Mouse (Mus musculus): ENCODE results near the gene Rab25. TPM values are rescaled to one million over a fixed set of nuclear protein-coding genes. Genes with fewer than 3 reads are reported as not detected.
A peak's percentile ranks its signal among the peaks of the same experiment; 100 is the strongest.

Gene Rab25
- total and polyA plus RNA-seq, 3 experiments: 0.96 to 1.9 TPM; not detected in 1

GRCm38 (mm10) chr3:88546674-88547418, 1.3 kb downstream of the Rab25 start:
- no peaks in the 10 kb centered on the region for H3K9me3 ChIP-seq (replicated peaks; ENCODE audit: insufficient read depth, low read length)
- no peak overlapping the region for H3K27ac ChIP-seq (ENCODE audit: control insufficient read depth, low read depth, low read length)
- DNase-seq (ENCODE audit: low read depth, low spot score): peak; percentile 30
- H3K4me3 ChIP-seq (ENCODE audit: control insufficient read depth in 1 of 2, insufficient read depth in 1 of 2, low read depth in 2 of 2, low read length in 2 of 2): no peak overlapping the region
- no peak overlapping the region for H3K9ac ChIP-seq (ENCODE audit: control insufficient read depth, low read depth, low read length, poor library complexity, severe bottlenecking)
- H3K36me3 ChIP-seq (ENCODE audit: control insufficient read depth in 1 of 2, insufficient read depth in 2 of 2, low read length in 2 of 2): peaks cover 0 to 12% of the 10 kb centered on the region in 2 experiments; a peak in 2 of 4 replicates
- H3K27me3 ChIP-seq (ENCODE audit: control insufficient read depth in 1 of 2, insufficient read depth in 2 of 2, low read length in 2 of 2): no peaks in the 10 kb centered on the region
- H3K79me2 ChIP-seq (ENCODE audit: control insufficient read depth, insufficient read depth, low read length, poor library complexity): no peaks in the 10 kb centered on the region
- H3K4me1 ChIP-seq (ENCODE audit: control insufficient read depth in 1 of 2, insufficient read depth in 2 of 2, low read length in 2 of 2): peaks cover 17 to 24% of the 10 kb centered on the region in 2 experiments
- TF ChIP-seq POLR2AphosphoS5 (IDR thresholded peaks at IDR 0.05; ENCODE audit: borderline replicate concordance, low read depth, low read length): no peak
- TF ChIP-seq POLR2AphosphoS2 (IDR thresholded peaks at IDR 0.05; ENCODE audit: low read length): no peak
- no peak for TF ChIP-seq GATA1 (IDR thresholded peaks at IDR 0.05; ENCODE audit: low read depth, low read length)
- peak; percentile 85 for TF ChIP-seq ZKSCAN1 (IDR thresholded peaks at IDR 0.05; ENCODE audit: low read depth, low read length)
- TF ChIP-seq USF1 (IDR thresholded peaks at IDR 0.05; ENCODE audit: low read depth, low read length): no peak
- TF ChIP-seq EP300 (IDR thresholded peaks at IDR 0.05; ENCODE audit: low read depth in 1 of 2, low read length in 2 of 2): 0 out of 4 replicates have a peak, but pooled peaks of 1 of the 2 experiments have one; percentile 5
- TF ChIP-seq MXI1 (IDR thresholded peaks at IDR 0.05; ENCODE audit: low read depth, low read length): no peak; the same call in 1 of the 2 replicates
- no peak for TF ChIP-seq ELF1 (IDR thresholded peaks at IDR 0.05; ENCODE audit: low read depth, low read length)

DNA sequence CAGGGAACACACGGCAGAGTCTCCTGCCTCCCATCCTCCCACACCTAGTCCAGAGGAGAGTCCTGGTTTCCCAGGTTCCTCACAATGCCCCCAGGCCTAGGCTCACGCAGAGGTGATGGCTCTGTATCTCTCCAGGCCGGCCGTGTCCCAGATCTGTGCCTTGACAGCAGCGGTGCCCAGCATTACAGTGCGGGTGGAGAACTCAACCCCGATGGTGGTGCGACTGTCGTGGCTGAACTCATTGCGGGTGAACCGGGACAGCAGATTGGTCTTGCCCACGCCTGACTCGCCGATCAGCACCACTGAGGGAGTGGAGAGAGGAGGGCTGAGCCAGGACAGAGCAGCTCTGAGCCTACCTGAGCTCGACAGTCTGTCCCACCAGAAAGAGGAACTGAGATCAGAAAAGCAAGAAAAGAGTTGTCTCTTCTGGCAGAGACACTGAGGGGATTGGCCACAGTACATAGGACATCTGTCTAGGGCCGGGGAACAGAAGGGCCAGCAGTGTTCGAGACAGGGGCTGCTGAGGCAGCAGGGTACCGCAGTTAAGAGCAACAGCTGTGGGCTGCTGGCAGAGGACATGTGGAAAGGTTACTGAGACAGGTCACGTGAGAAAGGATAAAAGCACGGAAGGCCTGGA, 3.0 kb downstream of the Rab25 start:
- peak; percentile 75 for DNase-seq (ENCODE audit: low read depth, low spot score)
- Histone ChIP-seq H3K27me3 (ENCODE audit: control insufficient read depth in 1 of 2, insufficient read depth in 2 of 2, low read length in 2 of 2) (no peaks in the 10 kb centered on the region), H3K9me3 (replicated peaks; ENCODE audit: insufficient read depth, low read length) (no peaks in the 10 kb centered on the region), H3K27ac (ENCODE audit: control insufficient read depth, low read depth, low read length) (no peak overlapping the region), H3K9ac (ENCODE audit: control insufficient read depth, low read depth, low read length, poor library complexity, severe bottlenecking) (peak overlapping the region; percentile 6; the same call in 1 of the 2 replicates), H3K36me3 (ENCODE audit: control insufficient read depth in 1 of 2, insufficient read depth in 2 of 2, low read length in 2 of 2) (peaks cover 0 to 12% of the 10 kb centered on the region in 2 experiments; a peak in 2 of 4 replicates), H3K4me3 (ENCODE audit: control insufficient read depth in 1 of 2, insufficient read depth in 1 of 2, low read depth in 2 of 2, low read length in 2 of 2) (peak overlapping the region; percentile 32 to 33; a peak in 3 of 4 replicates), H3K4me1 (ENCODE audit: control insufficient read depth in 1 of 2, insufficient read depth in 2 of 2, low read length in 2 of 2) (peaks cover 17 to 24% of the 10 kb centered on the region in 2 experiments), H3K79me2 (ENCODE audit: control insufficient read depth, insufficient read depth, low read length, poor library complexity) (no peaks in the 10 kb centered on the region)
- TF ChIP-seq EP300 (IDR thresholded peaks at IDR 0.05; ENCODE audit: low read depth in 1 of 2, low read length in 2 of 2) (peak in 1 of 2 experiments; percentile 27; a peak in 3 of 4 replicates), GABPA (IDR thresholded peaks at IDR 0.05; ENCODE audit: low read depth, low read length) (no peak)

- Histone ChIP-seq H3K4me3 (ENCODE audit: control insufficient read depth in 1 of 2, insufficient read depth in 1 of 2, low read depth in 2 of 2, low read length in 2 of 2) (peak overlapping the region; percentile 32 to 33; a peak in 2 of 4 replicates), H3K36me3 (ENCODE audit: control insufficient read depth in 1 of 2, insufficient read depth in 2 of 2, low read length in 2 of 2) (peaks cover 0 to 12% of the 10 kb centered on the region in 2 experiments; a peak in 2 of 4 replicates), H3K27ac (ENCODE audit: control insufficient read depth, low read depth, low read length) (no peak overlapping the region), H3K27me3 (ENCODE audit: control insufficient read depth in 1 of 2, insufficient read depth in 2 of 2, low read length in 2 of 2) (no peaks in the 10 kb centered on the region), H3K9ac (ENCODE audit: control insufficient read depth, low read depth, low read length, poor library complexity, severe bottlenecking) (peak overlapping the region; percentile 6; the same call in 1 of the 2 replicates), H3K4me1 (ENCODE audit: control insufficient read depth in 1 of 2, insufficient read depth in 2 of 2, low read length in 2 of 2) (peaks cover 17 to 24% of the 10 kb centered on the region in 2 experiments), H3K79me2 (ENCODE audit: control insufficient read depth, insufficient read depth, low read length, poor library complexity) (no peaks in the 10 kb centered on the region), H3K9me3 (replicated peaks; ENCODE audit: insufficient read depth, low read length) (no peaks in the 10 kb centered on the region)
- TF ChIP-seq EP300 (IDR thresholded peaks at IDR 0.05; ENCODE audit: low read depth in 1 of 2, low read length in 2 of 2) (no peak), SMC3 (IDR thresholded peaks at IDR 0.05; ENCODE audit: low read depth, low read length) (peak; percentile 49), TAL1 (IDR thresholded peaks at IDR 0.05; ENCODE audit: low read length) (no peak), RAD21 (IDR thresholded peaks at IDR 0.05; ENCODE audit: low read depth, low read length) (peak; percentile 73), GATA1 (IDR thresholded peaks at IDR 0.05; ENCODE audit: low read depth, low read length) (no peak), SIN3A (IDR thresholded peaks at IDR 0.05; ENCODE audit: low read length) (0 out of 2 replicates have a peak, but pooled peaks have one; percentile 2), CTCF (IDR thresholded peaks at IDR 0.05 in 2 of 3, conservative IDR thresholded peaks at IDR 0.05 in 1 of 3; ENCODE audit: control insufficient read depth in 1 of 3, insufficient read depth in 1 of 3, low read depth in 2 of 3, low read length in 3 of 3, poor library complexity in 1 of 3, severe bottlenecking in 1 of 3) (peak; percentile 75 to 82 (median 75)), BHLHE40 (IDR thresholded peaks at IDR 0.05; ENCODE audit: borderline replicate concordance, low read depth, low read length) (no peak), ZC3H11A (IDR thresholded peaks at IDR 0.05; ENCODE audit: low read depth, low read length) (0 out of 2 replicates have a peak, but pooled peaks have one; percentile 27), POLR2A (IDR thresholded peaks at IDR 0.05; ENCODE audit: control insufficient read depth in 1 of 2, insufficient read depth in 1 of 2, low read depth in 1 of 2, low read length in 2 of 2, poor library complexity in 1 of 2) (no peak)
- DNase-seq (ENCODE audit: low read depth, low spot score): peak; percentile 77
Measured at GRCm38 (mm10) chr3:88544514-88544913, 3.6 kb downstream of the Rab25 start.
